Mouse (Mus musculus) C2C12 (cell line): ENCODE measurements at regions not wholly inside any gene's neighbourhood (a gene's known extent, or its start where the extent isn't known, plus 50 kb on each side); places are given as distances from the start of the nearest gene placed in this dataset.

Experiments
- CEBPB ChIP-seq: IDR thresholded peaks from one replicate; pipeline ENCODE4 v1.6.1; 2011; ENCODE audit warnings: low read depth, mild to moderate bottlenecking, control low read depth, moderate library complexity
- CTCF ChIP-seq: IDR thresholded peaks from one replicate; pipeline ENCODE4 v1.5.1; 2011; ENCODE audit not compliant: control insufficient read depth, insufficient read depth, insufficient read length
- FOSL1 ChIP-seq: IDR thresholded peaks from one replicate; pipeline ENCODE4 v1.8.0; 2011; ENCODE audit warnings: mild to moderate bottlenecking, low read length; ENCODE audit not compliant: poor library complexity, insufficient read depth, severe bottlenecking
- MAX ChIP-seq: IDR thresholded peaks from one replicate; pipeline ENCODE4 v1.6.1; 2011; ENCODE audit warnings: mild to moderate bottlenecking, control low read depth
- MYOD1 ChIP-seq: IDR thresholded peaks from one replicate; pipeline ENCODE4 v1.6.1; 2011; ENCODE audit warnings: low read depth; ENCODE audit not compliant: control insufficient read depth, insufficient read length
- MYOG ChIP-seq: IDR thresholded peaks from one replicate; pipeline ENCODE4 v1.6.1; 2011; ENCODE audit not compliant: control insufficient read depth, insufficient read length; ENCODE audit errors: extremely low read depth
- USF1 ChIP-seq: IDR thresholded peaks from one replicate; pipeline ENCODE4 v1.6.1; 2011; ENCODE audit warnings: low read depth, mild to moderate bottlenecking, control low read depth, moderate library complexity

DNA sequence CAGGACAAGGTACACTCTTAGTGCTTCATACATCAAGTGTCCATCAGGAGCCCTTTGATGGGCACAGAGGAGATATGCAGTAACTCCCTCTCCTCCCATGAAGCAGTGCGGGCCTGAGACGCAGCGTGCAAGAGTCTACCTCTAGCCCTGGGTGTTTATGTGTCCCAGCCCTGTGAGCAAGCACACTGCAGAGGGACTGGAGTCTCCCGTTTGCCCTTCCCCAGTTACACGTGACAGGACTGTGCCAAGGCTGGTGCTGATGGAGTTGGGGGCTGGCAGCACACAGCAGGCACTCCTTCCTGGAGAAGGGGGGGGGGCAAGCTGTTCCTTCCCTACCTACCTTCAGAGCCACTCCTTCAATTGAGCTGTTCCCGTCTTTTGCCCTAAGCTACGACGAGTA is 167.1 kb upstream of the Tle3 start:
- TF ChIP-seq CTCF (no peak), MYOG (no peak), FOSL1 (no peak), MAX (no peak), USF1 (no peak), MYOD1 (no peak), CEBPB (no peak)
